Mouse (Mus musculus): ENCODE data around the gene Wipf1.

Wipf1 gene

DNA sequence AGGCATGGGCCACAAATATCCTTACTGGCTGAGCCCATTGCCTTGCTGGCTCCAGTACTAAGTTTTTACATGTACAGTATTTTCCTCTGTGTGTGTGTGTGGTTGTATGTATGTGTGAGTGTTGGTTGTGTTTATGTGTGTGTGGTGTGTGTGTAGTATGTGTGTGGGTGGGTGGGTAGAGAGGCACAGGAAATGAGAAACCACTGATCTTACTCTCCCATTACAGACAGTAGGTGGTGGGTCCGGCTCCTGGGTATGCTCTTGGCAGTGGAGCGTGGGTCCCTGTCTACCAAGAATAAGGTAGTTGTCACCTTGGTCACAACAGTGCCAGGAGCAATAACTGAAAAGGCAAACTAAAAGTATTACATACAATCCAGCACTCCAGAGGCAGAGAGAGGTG is 93.7 kb downstream of the Wipf1 start:
- no peak for DNase-seq (ENCODE audit: low read depth, low spot score)

DNA sequence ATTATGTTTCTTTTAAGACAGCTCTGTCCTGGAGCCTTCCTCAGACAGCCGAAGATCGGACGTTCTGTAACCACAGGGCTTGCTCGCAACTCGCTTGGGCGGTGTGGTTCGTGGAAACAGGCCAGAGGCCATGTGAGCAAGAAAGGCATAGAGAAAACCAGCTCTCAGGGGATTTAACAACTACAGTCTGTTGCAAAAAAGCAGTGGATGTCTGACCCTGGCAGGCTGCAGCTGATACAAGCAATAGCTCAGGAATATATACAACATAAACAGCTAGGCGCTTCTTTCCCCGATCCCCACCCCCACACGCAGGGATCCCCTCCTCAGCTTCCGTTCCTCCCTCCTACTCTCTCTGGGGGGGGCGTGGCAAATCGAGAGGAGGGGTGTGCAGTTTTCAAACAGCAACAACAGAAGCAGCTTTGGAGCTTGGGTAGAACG is 97.6 kb downstream of the Wipf1 start:
- DNase-seq (ENCODE audit: low read depth, low spot score) = peak; percentile 14

DNA sequence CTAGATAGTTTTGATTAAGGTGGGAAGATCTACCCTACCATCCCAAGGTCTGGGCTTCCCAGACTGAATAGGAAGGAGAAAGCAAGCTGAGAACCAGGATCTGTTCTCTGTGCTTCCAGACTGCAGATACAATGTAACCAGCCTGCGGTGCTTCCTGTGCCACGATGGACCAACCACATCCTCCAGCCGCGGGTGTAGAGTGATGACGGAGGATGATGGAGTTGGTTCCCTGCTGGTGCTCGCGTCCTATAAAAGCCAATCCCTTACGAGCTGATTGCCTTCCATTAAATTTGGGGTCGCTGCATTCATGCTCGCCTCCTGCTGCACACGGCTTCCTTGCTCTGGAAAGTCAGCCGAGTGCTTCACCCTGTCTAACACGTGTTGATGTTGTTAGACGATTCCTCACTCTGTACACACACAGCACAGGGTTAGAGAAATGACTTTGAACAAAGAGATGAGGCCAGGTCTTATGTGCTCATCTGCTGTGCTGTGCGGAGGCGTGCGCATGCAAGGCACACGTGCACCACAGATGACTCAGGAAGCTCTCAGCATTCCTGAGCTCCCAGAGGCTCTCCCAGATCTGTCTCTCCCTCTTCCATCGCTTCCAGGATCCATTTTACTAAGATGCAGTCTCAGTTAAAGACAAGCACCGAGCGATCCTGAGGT is 100.6 kb downstream of the Wipf1 start:
- DNase-seq (ENCODE audit: low read depth, low spot score) = peak; percentile 69

DNA sequence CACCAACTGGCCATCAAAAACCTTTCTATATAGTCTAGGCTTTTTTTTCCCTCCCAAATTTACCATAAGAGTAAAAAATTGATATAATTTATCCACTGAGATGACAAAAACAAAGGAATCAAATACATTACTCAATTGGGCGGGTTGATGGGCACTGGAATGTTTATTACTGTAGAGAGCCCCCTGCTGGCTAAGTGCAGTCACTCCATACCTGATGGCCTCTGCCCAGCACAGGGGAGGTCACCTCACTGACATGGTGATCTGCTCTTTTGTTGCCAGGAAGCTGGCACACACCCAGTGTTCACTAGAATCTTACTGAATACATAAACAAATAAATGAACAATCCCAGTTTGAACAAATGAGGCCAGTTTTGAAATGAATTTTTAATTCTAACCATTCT is 102.2 kb downstream of the Wipf1 start:
- peak; percentile 39 for DNase-seq (ENCODE audit: low read depth, low spot score)

DNA sequence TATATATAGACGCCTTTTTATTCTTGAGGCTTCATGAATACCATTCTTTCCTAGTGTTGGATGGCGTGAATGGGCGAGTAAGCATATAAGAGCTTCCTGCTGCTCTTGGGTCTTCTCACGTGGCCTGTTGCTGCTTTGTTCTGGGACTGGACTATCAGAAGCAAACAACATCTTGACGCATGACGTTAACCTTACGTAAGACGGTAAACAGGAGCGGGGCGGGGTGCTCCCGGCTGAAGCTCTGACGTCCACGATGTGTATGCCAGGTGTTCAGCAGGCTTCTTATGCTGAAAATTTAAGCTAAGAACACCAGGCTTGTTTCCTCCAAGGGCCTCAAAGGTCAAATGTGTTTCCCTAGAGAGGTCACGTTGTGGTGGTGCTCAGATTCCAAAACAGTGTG is 103.7 kb downstream of the Wipf1 start:
- DNase-seq (ENCODE audit: low read depth, low spot score) = no peak

DNA sequence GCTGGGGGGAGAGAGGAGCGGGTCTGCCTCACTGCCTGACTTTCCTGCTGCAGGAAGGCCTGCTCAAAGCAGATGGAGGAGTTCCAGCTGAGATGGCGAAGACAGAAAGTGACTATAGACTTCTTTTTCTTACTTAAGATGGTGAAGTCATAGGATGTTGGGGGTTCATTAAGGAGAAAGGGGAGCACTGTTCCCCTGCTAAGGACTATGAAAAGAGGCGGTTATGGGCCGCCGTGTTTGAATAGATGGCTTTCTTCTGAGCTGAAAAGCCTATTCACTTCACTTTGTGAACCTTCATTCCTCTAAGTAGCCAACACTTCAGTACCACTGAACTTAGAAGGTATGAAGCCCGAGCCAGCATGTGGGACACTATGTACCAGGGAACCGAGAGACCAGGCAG is 109.8 kb downstream of the Wipf1 start:
- no peak for DNase-seq (ENCODE audit: low read depth, low spot score)

DNA sequence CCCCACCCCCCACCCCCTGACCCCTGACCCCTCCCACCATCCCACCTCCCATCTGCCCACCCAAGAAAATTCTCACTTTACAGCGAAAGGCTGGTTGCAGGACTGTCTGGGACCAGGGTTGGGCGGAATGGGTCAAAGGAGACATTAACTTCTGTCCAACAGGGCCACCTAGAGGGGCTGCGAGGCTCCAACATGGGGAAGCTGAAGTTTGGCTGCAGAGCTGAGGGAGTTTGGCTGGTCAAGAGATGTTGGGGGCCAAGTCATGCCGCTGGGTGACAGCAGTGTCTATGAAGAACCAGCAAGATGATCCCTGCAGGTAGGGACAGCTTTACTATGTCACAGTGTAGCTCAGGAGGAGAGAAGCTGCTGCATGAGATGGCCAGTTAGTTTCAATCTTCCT is 110.2 kb downstream of the Wipf1 start:
- peak; percentile 14 for DNase-seq (ENCODE audit: low read depth, low spot score)

DNA sequence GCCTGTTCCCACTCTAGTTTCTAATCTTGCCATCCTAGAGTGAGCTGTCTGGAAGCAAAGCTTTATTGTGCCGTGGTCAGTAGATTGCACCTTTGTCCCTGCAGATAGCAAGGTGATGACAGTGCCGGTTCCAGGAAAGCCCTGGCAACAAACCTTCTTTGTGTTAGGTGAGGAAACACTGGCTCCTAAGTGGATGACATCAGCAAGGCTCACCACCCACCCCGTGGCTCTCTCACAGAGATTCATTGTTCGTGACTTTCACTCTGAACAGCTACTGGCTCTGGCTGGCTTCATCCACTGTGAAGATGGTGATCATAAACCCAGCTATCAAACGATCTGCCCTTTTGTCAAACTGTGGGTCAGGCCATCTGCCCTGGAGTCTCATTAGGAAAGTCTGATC is 113.6 kb downstream of the Wipf1 start:
- DNase-seq (ENCODE audit: low read depth, low spot score) = peak; percentile 6

DNA sequence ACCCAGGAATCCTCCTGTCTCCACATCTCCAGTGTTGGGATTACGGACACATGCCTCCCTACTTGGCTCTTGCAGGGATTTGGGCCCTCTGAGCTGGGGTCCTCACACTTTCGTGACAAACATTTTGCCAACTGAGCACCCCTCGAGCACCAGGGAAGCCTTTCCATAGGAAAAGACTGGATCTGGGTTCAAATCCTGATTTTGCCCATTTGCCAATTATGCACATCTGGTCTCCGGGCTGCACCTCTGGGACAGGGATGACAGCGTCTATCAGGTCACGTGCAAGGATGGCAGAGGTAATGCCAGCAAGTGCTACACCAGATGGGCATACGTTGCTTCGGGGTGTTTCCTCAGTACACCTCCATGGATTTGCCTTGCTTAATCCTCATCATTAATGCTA is 119.5 kb downstream of the Wipf1 start:
- no peak for DNase-seq (ENCODE audit: low read depth, low spot score)

DNA sequence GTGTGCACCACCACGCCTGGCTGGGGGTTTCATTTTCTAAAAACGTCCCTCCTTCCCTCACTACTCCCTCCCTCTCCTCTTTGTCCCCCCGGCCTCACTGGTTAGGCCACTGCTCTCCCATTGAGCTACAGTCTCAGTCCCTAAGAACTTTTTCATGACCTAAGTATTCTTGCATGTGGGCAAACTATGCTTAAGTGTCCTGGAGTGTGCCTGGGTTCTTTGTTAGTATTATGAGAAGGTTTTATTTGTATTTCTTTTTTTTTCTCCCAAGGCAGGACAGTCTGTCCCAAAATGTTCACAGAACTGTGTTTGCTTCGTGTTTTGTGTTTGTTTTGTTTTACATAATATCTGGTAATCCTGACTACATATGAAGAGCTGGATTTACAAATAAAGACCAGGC is 121.9 kb downstream of the Wipf1 start:
- no peak for DNase-seq (ENCODE audit: low read depth, low spot score)

DNA sequence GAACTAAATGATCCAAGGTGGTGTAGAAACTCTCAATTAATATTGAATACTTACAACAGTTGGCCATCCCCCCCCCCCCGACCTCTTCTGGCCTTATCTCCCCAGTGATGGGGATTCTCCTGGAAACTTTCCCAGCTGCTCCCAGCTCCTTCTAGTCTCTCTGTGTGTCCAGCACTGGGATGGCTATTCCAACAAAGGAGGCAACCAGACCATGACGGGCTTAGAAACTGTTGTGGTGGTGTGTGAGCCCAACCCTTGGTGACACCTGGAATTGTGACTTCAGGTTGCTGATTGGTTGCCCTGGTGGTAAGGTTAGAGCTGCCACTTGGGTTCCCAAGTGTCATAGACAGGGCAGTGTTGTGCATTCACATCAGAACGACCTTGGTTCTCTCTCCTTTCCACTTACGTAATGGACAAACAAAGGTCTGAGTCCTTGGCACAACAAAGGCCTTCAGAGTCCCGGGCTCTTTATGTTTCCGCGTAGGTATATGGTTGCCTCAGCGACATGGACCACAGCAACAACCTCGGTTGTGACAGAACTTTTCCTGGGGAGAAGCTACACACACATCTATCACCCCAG is 123.1 kb downstream of the Wipf1 start:
- no peak for DNase-seq (ENCODE audit: low read depth, low spot score)

DNA sequence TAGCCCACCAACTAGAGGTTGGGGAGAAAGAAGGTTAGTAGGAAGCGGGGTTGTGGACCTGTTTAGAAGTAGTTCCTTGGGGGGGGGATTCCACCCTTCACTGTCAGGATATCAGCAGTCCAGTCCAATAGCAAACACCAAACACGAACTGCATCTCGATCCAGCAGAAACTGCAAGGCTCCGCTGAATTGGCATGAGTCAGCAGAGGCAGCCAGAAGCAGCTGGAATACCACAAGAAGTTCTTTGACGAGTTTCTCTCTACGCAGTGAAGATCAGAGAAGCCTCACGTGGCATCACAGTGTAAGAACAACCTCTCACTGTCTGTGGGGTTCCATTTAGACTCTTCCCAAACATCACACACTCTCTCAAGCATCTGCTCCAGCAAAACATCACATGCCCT is 124.6 kb downstream of the Wipf1 start:
- DNase-seq (ENCODE audit: low read depth, low spot score) = no peak

DNA sequence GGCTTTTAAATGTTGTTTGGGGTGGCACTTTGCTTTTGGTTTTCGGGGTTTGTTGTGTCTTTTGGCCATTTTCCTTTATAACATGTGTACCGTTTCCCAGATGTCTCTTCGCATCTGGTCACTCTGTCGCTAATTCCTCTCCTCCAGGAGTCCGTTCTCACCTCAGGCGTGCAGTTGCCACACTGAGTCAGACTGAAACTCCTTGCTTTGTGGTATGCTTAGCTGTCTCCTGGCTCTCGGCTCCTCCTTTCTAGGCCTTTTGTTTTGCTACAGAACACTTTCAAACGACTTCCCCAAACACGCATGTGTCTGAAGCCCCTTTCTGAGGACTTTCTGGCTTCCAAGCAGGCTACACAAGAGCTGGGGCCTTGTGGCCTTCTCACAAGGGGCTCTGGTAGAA is 125.1 kb downstream of the Wipf1 start:
- DNase-seq (ENCODE audit: low read depth, low spot score) = no peak

DNA sequence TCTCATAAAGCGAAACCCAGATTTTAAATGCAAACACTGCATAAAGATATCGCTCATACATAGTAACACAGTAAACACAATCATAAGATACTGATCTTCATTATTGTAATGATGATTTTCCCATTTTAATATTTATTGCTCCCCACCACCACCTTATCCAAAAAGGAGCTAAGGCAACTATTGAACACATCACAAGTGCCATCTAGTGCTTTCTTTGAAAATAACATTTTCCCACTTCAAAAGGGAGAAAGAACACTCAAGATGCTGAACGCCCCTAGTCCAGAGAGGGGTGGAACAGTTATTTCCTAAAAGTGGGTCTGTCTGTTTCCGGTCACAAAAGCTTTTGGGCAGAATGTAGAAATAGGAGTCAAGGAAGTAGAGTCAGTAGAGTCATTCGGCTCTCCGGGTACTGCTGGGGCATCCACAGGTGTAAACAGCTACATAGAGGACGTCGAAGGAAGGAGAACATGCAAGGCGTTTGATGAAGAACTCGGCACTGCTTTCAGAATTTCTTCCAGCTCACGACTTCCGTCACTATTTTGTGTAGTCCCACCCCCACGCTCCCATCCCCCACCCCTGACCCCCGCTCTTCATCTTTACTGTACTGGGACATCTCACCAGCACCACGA is 126.0 kb downstream of the Wipf1 start:
- DNase-seq (ENCODE audit: low read depth, low spot score) = no peak

DNA sequence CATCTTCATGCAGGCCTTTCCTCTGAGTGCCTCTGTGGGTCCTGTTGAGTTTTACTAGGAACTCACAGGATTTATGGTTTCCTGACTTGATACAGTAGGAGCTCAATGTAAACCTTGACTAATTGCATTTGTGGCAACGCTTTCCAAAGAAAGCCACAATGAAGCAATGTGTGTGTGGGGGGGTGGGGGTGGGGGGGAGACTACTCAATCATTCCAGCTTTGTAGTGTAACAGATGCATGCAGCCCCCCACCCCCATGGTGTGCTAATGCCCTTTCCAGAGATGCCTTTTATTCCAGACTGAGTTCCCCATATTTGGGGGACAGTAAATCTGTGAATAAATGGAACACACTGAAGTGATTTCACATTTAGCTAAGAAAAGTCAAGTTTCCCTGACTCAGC is 127.8 kb downstream of the Wipf1 start:
- DNase-seq (ENCODE audit: low read depth, low spot score) = peak; percentile 27

DNA sequence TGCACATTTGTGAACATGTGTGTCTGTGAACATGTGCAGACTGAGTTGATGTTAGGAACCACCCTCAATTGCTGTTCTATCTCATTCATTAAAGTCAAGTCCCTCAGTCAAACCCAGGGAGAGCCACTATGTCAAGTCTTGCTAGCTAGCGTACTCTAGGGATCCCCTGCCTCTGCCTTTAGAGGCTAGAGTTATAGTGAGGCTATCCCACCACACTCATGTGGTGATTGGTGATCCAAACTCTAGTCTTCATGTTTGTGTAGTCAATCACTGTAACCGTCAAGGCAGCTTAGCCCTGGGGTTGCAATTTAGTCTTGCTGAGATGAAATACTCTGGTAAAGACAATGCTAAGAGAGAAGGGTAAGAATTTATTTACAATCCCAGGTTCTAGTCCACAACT is 132.1 kb downstream of the Wipf1 start:
- DNase-seq (ENCODE audit: low read depth, low spot score) = no peak

DNA sequence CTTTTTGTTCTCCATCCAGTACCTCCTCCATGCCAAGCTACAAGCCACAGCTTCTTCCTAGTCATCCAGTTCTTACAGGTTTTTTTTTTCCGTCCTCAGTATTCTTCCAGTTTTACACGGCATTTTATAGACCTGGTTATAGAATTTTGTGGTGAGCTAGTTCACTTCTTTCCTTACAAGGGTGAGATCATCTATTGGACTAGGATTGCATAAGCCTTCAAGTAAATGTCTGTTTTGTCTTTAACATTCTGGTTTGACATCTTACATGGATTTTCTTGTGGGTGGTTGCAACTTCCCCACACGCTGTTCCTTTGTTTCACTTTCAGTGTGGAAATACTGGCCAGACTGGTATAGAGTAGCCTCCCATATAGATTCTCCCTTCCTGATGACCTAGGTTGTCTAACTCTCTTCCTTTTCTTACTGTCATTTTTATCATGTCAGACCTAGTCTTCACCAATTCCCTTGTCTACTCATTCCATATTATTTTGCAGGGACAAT is 132.7 kb downstream of the Wipf1 start:
- no peak for DNase-seq (ENCODE audit: low read depth, low spot score)

DNA sequence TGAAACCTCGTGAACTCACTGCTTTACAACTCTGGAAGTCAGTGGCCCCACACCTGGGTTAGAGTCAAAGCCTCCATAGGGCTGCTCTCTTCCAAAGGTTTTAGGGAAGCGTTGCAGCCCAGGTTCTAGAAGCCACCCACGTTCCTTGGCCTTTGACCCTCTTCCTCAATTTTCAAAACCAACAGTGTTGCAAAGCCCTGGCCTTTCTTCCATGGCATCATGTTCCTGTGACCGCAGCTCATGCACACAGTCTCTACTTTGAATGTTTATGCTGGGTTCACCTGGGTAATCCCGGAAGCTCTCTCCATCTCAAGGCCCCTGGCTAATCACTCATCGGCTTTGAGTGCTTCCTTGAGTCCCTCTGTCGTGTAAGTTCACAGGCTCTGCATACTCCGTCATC is 134.0 kb downstream of the Wipf1 start:
- no peak for DNase-seq (ENCODE audit: low read depth, low spot score)

DNA sequence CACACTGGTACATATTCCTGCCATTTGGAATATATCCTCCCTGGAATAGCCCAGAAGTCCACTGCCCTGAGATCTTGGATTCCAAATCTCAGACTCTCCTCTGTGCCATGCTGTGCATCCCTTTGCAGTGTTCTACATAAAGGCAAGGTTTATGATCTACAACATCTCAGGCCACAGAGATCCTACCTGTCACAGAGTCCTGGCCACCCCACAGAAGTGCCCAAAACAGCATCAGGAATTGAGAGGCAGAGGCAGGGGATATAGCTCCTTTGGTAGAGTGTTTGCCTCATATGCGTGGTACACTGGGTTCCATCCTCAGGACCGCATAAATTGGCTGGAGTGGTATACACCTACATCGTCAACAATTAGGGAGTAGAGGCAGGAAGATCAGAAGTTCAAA is 135.1 kb downstream of the Wipf1 start:
- no peak for DNase-seq (ENCODE audit: low read depth, low spot score)

DNA sequence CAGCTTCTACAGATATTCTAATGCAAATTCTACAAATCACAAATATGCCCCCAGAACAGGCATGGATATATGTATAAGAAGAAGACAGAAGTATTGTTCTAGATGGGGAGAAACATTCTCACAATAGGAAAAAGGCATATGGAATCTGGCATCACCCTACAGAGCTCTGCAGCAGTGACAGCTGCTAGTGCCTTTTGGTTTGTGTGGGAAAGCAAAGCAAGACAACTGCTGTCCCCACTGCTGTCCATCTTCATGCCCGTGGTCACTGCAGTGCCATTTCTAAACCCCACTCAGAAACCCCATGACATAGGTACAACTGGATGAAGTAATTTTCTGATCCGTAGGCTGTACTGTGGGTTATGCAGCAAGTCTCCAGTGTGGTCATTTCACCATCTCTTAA is 136.8 kb downstream of the Wipf1 start:
- DNase-seq (ENCODE audit: low read depth, low spot score) = no peak

DNA sequence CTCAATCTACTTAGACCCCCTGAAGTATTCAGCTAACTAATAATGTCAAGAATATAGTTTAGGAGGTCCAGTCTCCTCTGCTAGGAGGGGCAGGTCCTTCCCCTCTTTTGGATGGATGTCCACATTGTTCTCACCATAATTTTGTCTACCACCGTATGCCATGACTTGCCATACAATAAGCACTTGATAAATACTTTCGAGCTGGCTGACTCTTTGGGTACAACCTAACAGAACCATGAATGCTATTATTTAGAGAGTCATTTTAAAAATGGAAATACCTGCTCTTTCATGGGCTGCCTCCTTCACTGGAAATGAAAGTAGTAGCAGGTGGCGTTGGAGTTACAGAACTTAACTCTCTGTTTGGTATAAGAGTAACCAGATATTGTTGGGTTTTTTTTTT is 139.6 kb downstream of the Wipf1 start:
- DNase-seq (ENCODE audit: low read depth, low spot score) = no peak

DNA sequence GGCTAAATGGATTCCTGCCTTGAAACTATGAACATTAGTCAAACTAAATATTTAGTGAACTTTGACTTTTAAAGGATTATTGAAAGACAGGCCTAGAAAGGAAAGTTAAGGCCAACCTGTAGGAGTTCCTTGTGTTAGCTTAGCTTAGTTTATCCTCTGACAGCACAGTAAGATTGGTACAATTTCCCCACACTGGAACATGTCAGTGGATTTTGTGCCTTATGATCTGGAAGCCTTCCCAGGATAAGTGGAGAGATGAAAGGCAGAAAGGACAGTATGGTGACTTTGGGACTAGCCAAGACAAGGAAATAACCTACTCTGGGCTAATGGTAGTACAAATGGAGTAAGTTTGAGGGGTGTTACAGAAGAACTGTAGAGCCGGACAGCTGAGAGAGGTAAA is 141.7 kb downstream of the Wipf1 start:
- no peak for DNase-seq (ENCODE audit: low read depth, low spot score)

DNA sequence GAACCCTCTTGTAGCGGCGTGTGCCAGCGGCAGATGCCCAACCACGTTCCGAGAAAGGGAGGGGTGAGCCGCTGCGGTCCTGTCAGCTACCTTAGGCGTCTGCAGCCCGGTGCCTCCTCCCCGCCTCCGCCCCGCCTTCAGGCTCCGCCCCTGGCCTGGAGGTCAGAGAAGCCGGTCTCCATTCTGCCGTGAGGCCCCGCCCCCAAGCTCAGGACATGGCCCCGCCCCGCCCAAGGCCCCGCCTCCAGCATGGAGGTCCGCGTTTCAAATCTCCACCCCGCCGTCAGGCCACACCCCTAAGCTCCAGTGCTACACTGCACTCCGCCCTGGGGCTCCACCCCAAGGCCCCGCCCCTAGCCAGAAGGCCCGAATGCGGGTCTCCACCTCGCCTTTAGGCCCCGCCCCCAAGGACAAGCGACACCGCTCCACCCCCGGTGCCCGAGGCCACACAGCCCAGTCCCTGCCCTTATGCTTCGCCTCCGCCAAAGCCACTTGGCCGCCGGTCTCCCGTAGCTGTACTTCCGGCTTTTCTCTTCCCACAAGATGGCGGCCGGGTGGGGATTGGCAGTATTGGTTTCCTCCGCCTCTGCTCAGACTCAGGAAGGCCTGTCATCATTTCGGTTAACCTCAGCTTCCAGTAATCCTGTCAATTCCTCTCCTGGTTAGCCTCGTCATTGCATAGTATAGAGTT is 143.0 kb downstream of the Wipf1 start, which contains the start of gene Gpr155:
Gpr155 (minus strand) TSS at position 217 of the 691 bp plus-strand sequence.
- DNase-seq (ENCODE audit: low read depth, low spot score) = peak; percentile 98
